Mouse (Mus musculus): ENCODE data around the gene Anks3.

Anks3 gene

GRCm38 (mm10) chr16:4927967-4928366, 36.0 kb downstream of the Anks3 start:
- DNase-seq (ENCODE audit: low read depth) = no peak

GRCm38 (mm10) chr16:4923996-4924395, 40.0 kb downstream of the Anks3 start:
- no peak for DNase-seq (ENCODE audit: low read depth)

GRCm38 (mm10) chr16:4922481-4922880, 41.5 kb downstream of the Anks3 start:
- no peak for DNase-seq (ENCODE audit: low read depth)

GRCm38 (mm10) chr16:4920556-4920955, 43.4 kb downstream of the Anks3 start:
- DNase-seq (ENCODE audit: low read depth) = no peak

- no peak for DNase-seq (ENCODE audit: low read depth)
These were observed 47.4 kb downstream of the Anks3 start for GRCm38 (mm10) chr16:4916608-4917007.

- DNase-seq (ENCODE audit: low read depth) = no peak
These were observed 48.1 kb downstream of the Anks3 start for GRCm38 (mm10) chr16:4915931-4916330.

- peak; percentile 92 for DNase-seq (ENCODE audit: low read depth)
These were observed 49.9 kb downstream of the Anks3 start for GRCm38 (mm10) chr16:4913783-4914735.

GRCm38 (mm10) chr16:4912907-4913782, 50.9 kb downstream of the Anks3 start:
- DNase-seq (ENCODE audit: low read depth) = peak; percentile 63

GRCm38 (mm10) chr16:4912074-4912648, 51.8 kb downstream of the Anks3 start:
- DNase-seq (ENCODE audit: low read depth) = no peak

- DNase-seq (ENCODE audit: low read depth) = no peak
These were observed 53.2 kb downstream of the Anks3 start for GRCm38 (mm10) chr16:4910758-4911157.

- peak; percentile 48 for DNase-seq (ENCODE audit: low read depth)
These were observed 54.3 kb downstream of the Anks3 start for GRCm38 (mm10) chr16:4909745-4910144.

GRCm38 (mm10) chr16:4907972-4908371, 56.0 kb downstream of the Anks3 start:
- DNase-seq (ENCODE audit: low read depth) = peak; percentile 33

GRCm38 (mm10) chr16:4907386-4907785, 56.6 kb downstream of the Anks3 start:
- DNase-seq (ENCODE audit: low read depth) = no peak

GRCm38 (mm10) chr16:4906559-4906958, 57.4 kb downstream of the Anks3 start:
- no peak for DNase-seq (ENCODE audit: low read depth)

- no peak for DNase-seq (ENCODE audit: low read depth)
These were observed 58.4 kb downstream of the Anks3 start for GRCm38 (mm10) chr16:4905591-4905990.

GRCm38 (mm10) chr16:4904878-4905277, 59.1 kb downstream of the Anks3 start:
- DNase-seq (ENCODE audit: low read depth) = no peak

- DNase-seq (ENCODE audit: low read depth) = no peak
These were observed 60.4 kb downstream of the Anks3 start for GRCm38 (mm10) chr16:4903491-4904102.

GRCm38 (mm10) chr16:4902390-4902789, 61.6 kb downstream of the Anks3 start:
- DNase-seq (ENCODE audit: low read depth) = no peak

GRCm38 (mm10) chr16:4901167-4901566, 62.8 kb downstream of the Anks3 start:
- no peak for DNase-seq (ENCODE audit: low read depth)

GRCm38 (mm10) chr16:4899711-4900110, 64.3 kb downstream of the Anks3 start:
- no peak for DNase-seq (ENCODE audit: low read depth)

- DNase-seq (ENCODE audit: low read depth) = no peak
These were observed 65.1 kb downstream of the Anks3 start for GRCm38 (mm10) chr16:4898881-4899280.
